Mouse (Mus musculus) fat pad, adult 2 months (tissue): ENCODE data around the gene Hhat.

Source experiments
- DNase-seq: peaks from one replicate; pipeline ENCODE4 v3.0.0-alpha.2; 2011; ENCODE audit warnings: low read depth, low spot score; ENCODE audit errors: extremely low read depth

Hhat gene

GRCm38 (mm10) chr1:192564691-192565090 lies 206.3 kb downstream of the Hhat start:
- DNase-seq: no peak

DNA sequence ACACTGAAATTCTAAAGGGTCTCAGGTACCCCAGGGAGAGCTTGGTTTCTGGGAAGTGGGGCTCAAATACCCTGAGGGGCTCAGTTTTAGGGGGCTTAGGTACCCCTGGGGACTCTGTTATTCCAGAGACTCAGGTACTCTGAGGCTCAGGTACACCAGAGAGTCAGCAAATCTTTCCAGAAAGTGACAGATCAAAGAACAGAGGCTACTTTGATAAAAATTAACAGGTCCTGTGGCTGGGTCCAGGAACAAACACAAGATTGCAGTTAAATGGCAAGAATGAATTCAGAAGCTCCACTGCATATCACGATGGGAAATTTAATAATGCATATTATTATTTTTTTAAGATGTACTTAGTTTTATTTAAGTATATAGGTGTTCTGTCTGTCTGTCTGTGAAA lies 211.7 kb downstream of the Hhat start:
- DNase-seq: no peak

- DNase-seq: no peak
Observed at GRCm38 (mm10) chr1:192557978-192558594, 212.9 kb downstream of the Hhat start.

DNA sequence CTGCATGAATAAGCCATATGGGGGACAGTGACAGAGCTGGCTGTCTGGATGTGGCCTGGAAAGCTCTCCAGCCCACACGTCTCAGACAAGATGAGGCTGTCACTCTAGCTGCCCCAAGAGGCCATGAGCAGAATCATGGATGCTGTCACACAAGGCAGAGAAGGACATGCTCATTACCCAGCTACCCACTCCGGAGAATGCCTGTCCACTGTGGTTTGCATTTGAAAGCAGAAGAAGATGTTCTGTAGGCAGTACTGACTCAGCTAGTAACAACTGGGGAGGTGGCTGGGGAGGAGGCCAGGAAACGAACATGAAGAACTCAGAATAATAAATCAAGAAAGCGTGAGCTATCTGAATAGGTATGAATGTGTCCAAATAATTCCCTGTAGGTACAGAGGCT lies 215.5 kb downstream of the Hhat start:
- no peak for DNase-seq

DNA sequence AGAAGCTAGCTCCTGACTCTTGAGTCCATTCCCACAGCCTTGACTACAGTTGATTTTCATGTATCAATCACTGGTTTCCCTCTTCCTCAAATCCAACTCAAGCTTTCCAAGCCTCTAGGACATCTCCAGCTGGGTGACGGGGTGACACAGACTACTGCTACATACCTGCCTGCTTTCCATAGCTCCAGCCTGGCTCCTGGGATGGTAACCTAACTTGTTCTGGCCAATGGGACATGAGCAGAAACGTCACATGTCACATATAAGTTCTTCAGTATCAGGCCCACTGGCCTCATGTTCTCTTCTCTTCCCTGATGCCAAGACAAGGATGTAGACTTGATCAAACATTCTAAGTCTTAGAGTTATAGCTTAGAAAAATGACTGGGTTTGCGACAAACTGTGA lies 220.5 kb downstream of the Hhat start:
- DNase-seq: no peak

DNA sequence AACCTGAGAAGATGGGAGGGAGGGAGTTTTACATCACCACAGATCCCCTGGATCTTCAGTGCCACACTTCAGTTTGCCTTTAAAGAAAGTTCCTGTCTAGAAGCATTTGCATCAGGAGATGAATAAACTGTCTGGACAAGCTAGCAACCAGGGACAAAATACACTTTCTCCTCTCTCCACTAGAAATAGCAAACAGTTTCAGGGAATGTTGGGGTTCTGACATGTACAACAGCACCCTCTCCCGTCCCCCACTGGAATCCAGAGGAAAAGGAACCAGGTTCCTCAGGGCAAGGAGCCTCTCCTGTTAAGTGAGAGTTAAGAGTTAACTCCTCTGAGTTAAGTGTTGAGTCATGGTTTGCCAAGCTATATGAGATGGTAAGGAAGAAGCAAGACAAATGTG lies 224.2 kb downstream of the Hhat start:
- no peak for DNase-seq

DNA sequence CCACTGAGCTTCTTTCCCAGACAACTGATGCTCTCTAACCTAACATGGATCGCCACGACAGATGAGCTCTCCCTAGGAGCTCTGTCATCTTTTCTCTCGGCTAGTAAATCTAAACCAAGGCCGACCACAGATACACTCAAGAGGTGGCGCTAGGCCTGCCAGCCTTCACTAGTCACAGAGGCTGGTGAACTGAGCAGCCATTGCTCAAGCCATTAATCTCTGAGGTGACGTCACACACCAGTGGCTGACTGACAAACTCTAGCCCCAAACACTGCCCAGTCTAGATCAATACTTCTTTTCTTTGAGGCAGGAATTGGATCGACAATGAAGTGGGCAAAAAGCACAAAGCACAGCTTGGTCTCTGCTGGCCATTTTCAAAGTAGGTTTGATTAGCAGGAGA lies 226.1 kb downstream of the Hhat start:
- no peak for DNase-seq

DNA sequence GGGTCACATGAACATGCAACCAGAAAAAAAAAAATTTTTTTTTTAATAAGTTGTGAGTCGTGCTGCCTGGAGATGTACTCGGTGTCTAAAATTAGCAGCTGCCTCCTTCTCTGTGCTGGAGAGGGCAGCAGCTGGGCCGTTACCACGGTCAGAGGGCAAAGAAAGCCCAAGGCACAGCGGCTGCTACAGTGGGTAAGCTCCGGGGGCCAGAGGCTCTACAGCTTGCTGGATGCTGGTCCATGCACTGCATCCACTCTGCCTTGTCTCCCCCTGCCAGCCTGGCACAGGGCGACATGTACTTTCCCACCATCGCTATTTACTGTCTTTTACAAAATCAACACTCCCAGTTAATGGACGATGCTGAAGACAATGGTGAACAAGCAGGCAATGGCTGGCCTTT lies 226.9 kb downstream of the Hhat start:
- DNase-seq: no peak

- no peak for DNase-seq
Observed at GRCm38 (mm10) chr1:192543686-192544085, 227.3 kb downstream of the Hhat start.

- DNase-seq: no peak
Observed at GRCm38 (mm10) chr1:192542093-192542492, 228.9 kb downstream of the Hhat start.

- DNase-seq: no peak
Observed at GRCm38 (mm10) chr1:192537169-192537568, 233.9 kb downstream of the Hhat start.

DNA sequence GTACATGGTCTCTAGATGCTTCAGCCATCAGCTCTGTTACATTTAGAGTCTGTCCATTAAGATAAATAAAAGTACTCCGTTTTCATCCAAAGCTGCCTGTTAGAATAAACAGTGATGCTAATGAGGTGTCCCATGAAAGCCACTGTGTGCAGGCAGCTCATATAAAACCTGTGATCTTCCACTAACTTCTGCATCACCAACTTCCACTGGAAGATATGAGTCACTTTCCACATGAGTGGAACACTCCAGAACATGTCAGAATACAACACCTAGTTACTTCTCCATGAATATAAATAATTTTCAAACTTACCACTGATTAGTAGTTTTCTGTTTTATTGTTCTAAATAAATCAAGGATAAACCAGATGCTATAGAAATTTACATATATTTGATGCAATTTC lies 234.6 kb downstream of the Hhat start:
- DNase-seq: no peak

GRCm38 (mm10) chr1:192533016-192533415 lies 238.0 kb downstream of the Hhat start:
- DNase-seq: no peak

DNA sequence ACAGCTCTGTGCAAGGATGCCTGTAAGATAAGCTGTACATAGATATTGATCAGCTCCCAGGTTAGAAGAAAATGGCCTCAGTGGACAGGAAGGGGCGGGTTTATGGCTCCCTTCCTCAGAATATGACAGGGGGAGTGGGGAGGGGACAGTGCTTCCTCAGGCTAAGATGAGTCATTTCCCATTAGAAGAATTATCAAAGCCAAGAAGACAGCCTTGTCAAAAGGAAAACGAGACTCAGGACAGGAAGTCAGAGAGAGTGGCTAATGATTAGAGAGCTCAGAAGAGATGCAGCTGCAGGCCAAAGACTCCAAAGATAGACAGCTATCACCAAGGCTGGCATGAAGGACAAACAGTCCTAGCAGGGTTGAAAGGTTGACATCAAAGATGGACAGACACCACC lies 238.8 kb downstream of the Hhat start:
- DNase-seq: no peak

- DNase-seq: no peak
Observed at GRCm38 (mm10) chr1:192531490-192532146, 239.4 kb downstream of the Hhat start.

GRCm38 (mm10) chr1:192525711-192526350 lies 245.2 kb downstream of the Hhat start:
- no peak for DNase-seq

DNA sequence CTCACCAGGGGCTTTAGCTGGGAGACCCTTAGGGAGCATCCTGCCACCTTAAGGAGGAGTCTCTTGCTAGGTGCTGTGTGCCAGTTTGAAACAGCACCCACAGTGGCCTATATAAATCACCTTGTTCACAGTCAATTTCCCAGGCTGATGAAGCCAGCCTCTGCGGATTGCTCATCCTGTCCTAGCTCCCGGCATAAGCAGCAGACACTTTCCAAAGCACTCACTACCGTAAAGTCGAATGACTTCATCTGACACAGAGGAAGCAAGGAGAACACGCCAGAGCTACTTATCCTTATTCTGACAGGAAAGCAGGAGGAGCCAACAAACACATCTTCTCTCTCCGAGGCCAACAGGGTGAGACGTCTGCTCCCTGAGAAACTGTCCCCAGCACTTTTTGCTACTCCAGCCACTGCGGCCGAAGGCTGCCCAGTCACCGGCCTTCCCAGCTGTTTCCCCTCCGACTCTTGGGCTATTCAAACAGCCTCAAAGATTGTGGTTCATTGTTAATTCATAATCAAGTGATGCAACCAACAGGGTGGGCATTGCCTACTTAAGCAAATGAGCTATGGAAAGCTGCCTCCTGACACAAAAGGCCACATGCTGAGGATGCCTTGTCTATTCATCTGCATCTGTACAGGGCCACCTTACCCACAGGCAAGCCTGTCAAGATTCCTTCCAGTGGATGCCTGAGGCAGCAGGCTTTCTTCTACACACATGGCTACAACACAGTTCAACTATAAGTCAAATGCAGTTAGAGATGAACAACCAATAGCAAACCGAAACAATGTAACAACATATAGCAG lies 248.4 kb downstream of the Hhat start:
- DNase-seq: no peak

DNA sequence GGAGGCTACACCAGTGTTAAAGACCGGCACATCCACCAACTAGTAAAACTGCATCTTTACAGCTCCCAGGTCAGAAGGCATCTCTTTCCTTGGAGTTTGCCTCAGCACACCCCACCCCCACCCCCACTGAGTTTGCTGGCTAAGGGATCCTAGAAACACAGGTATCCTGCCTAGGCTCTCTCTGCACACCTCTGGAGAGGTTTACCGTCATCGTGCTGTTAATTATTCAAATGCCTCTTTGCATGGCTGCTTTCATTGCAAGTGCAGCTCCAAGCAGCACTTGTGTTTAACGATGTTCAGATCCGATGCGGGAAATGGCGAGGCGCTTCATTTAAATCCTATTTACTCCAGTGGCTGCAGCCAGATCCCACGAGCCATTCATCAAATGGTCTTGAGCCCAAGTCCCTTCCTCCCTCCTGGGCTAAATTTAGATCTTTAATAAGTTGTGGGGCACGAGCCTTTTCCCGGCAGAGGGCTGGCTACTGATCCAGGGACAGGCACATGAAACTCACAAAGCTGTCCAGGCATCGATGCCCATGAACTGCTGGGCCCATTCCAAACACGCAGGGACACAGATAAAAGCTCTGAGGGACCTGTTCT lies 250.1 kb downstream of the Hhat start:
- DNase-seq: no peak

DNA sequence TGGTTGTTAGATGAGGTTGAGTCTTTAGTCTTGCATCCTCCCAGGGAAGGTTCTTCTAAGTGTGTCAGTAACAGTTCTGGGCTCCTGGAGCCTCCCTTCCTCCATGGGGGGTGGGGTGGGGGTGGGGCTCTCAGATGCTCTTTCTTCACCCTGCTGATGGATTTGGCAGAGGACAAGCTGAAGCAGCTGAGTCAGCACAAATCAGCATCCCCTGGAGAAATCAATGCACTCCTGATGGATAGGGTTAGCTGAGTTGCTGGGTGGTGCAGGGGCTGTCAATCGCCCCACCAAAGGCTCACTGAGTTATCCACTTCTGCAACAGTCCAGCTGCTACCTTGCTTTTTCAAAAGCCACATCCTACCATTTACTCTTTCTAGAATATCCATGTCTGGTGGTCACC lies 251.3 kb downstream of the Hhat start:
- DNase-seq: no peak

- no peak for DNase-seq
Observed at GRCm38 (mm10) chr1:192515373-192515772, 255.7 kb downstream of the Hhat start.

DNA sequence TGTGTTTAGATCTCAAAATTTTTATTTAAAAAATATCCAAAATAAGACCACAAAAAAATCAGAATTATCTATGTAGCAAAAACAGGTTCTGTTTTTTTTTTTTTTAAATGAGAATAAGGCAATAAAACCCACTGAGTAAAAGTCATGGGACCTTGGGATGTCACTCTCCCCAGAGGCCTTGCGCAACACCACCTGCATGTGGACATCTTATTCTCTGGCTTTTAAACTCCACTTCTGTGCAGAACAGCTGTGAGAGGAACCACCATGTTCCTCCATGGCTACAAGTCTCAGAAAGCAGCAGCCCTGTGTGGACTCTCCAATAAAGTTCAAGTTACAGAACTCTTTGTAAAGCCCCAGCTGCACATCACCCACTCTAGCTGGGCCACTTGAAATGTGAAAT lies 258.2 kb downstream of the Hhat start:
- DNase-seq: no peak
